Mouse (Mus musculus): ENCODE measurements around the gene Hsf2bp. TPM values are rescaled to one million over a fixed set of nuclear protein-coding genes. Genes with fewer than 3 reads are reported as not detected.

Gene Hsf2bp
- polyA plus RNA-seq, 1 experiment from 2014 or later: 0.64 TPM

- Histone ChIP-seq H3K9ac (ENCODE audit: low read length) (no peak overlapping the region), H3K9me3 (ENCODE audit: control insufficient read depth, low read length) (no peaks in the 10 kb centered on the region), H3K4me2 (ENCODE audit: low read depth, severe bottlenecking) (no peak overlapping the region), H3K36me3 (ENCODE audit: control insufficient read depth, insufficient read depth, low read length) (no peaks in the 10 kb centered on the region), H3K4me1 (ENCODE audit: control insufficient read depth, insufficient read depth, low read length) (peaks cover 20% of the 10 kb centered on the region), H3K4me3 (ENCODE audit: low read depth, low read length) (no peak overlapping the region), H3K27ac (replicated peaks; ENCODE audit: low read depth, low read length) (no peak overlapping the region), H3K27me3 (ENCODE audit: control insufficient read depth, insufficient read depth, low read length) (no peaks in the 10 kb centered on the region)
- ATAC-seq (ENCODE audit: insufficient number of reproducible peaks, low FRiP score, low TSS enrichment, low read depth) (no peak), DNase-seq (ENCODE audit: low spot score) (no peak)
- 89% methylated on average over 16 of the region's 16 CpGs for WGBS
Observed at GRCm38 (mm10) chr17:31912387-31912786, 123.8 kb downstream of the Hsf2bp start.

DNA sequence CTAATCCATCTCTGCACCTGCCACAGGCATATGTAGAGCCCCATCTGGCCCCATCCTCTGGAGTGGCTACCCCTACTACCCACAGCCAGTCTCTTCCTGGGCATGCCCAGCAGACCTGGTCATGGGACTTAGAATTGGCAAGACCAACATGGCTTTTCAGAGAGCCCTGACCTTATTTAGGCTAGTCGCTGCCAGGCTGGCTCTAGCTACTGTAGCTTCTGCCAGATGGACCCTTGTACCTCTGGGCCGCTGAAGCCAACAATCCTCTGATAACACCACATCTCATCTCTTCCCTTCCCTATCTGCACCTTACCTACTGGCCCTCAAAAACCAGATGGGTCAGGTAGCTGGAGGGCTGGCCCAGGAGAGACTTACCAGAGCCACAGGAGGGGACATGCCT lies 127.2 kb downstream of the Hsf2bp start:
- no peak overlapping the region for H3K4me3 ChIP-seq (ENCODE audit: low read depth, low read length)
- DNase-seq (ENCODE audit: low spot score): no peak

GRCm38 (mm10) chr17:31906441-31906840 lies 129.7 kb downstream of the Hsf2bp start:
- Histone ChIP-seq H3K9ac (ENCODE audit: low read length) (no peak overlapping the region), H3K4me2 (ENCODE audit: low read depth, severe bottlenecking) (no peak overlapping the region), H3K4me3 (ENCODE audit: low read depth, low read length) (no peak overlapping the region), H3K9me3 (ENCODE audit: control insufficient read depth, low read length) (no peaks in the 10 kb centered on the region), H3K27ac (replicated peaks; ENCODE audit: low read depth, low read length) (no peak overlapping the region), H3K36me3 (ENCODE audit: control insufficient read depth, insufficient read depth, low read length) (no peaks in the 10 kb centered on the region), H3K27me3 (ENCODE audit: control insufficient read depth, insufficient read depth, low read length) (no peaks in the 10 kb centered on the region), H3K4me1 (ENCODE audit: control insufficient read depth, insufficient read depth, low read length) (no peaks in the 10 kb centered on the region)
- no peak for ATAC-seq (ENCODE audit: insufficient number of reproducible peaks, low FRiP score, low TSS enrichment, low read depth)
- no peak for DNase-seq (ENCODE audit: low spot score)
- 84% methylated on average over 3 of the region's 3 CpGs for WGBS

More for the DNA sequence above, 127.2 kb downstream of the Hsf2bp start:
- no peak overlapping the region for H3K4me2 ChIP-seq (ENCODE audit: low read depth, severe bottlenecking)
- H3K27ac ChIP-seq (replicated peaks; ENCODE audit: low read depth, low read length): no peak overlapping the region
- 90% methylated on average over 2 of the region's 2 CpGs for WGBS
- no peaks in the 10 kb centered on the region for H3K9me3 ChIP-seq (ENCODE audit: control insufficient read depth, low read length)
- no peak overlapping the region for H3K9ac ChIP-seq (ENCODE audit: low read length)
- H3K36me3 ChIP-seq (ENCODE audit: control insufficient read depth, insufficient read depth, low read length): no peaks in the 10 kb centered on the region
- peaks cover 7% of the 10 kb centered on the region; the same call in 1 of the 2 replicates for H3K4me1 ChIP-seq (ENCODE audit: control insufficient read depth, insufficient read depth, low read length)
- H3K27me3 ChIP-seq (ENCODE audit: control insufficient read depth, insufficient read depth, low read length): no peaks in the 10 kb centered on the region
- no peak for ATAC-seq (ENCODE audit: insufficient number of reproducible peaks, low FRiP score, low TSS enrichment, low read depth)

- no peaks in the 10 kb centered on the region for H3K36me3 ChIP-seq (ENCODE audit: control insufficient read depth, insufficient read depth, low read length)
- no peaks in the 10 kb centered on the region for H3K4me1 ChIP-seq (ENCODE audit: control insufficient read depth, insufficient read depth, low read length)
- H3K4me3 ChIP-seq (ENCODE audit: low read depth, low read length): no peak overlapping the region
- no peak overlapping the region for H3K27ac ChIP-seq (replicated peaks; ENCODE audit: low read depth, low read length)
- WGBS: 71% methylated on average over 10 of the region's 10 CpGs
- H3K4me2 ChIP-seq (ENCODE audit: low read depth, severe bottlenecking): no peak overlapping the region
- DNase-seq (ENCODE audit: low spot score) (no peak), ATAC-seq (ENCODE audit: insufficient number of reproducible peaks, low FRiP score, low TSS enrichment, low read depth) (no peak)
- no peaks in the 10 kb centered on the region for H3K27me3 ChIP-seq (ENCODE audit: control insufficient read depth, insufficient read depth, low read length)
- H3K9ac ChIP-seq (ENCODE audit: low read length): no peak overlapping the region
- no peaks in the 10 kb centered on the region for H3K9me3 ChIP-seq (ENCODE audit: control insufficient read depth, low read length)
Observed at GRCm38 (mm10) chr17:31905791-31906211, 130.3 kb downstream of the Hsf2bp start.

- no peak for ATAC-seq (ENCODE audit: insufficient number of reproducible peaks, low FRiP score, low TSS enrichment, low read depth)
- Histone ChIP-seq H3K9ac (ENCODE audit: low read length) (no peak overlapping the region), H3K36me3 (ENCODE audit: control insufficient read depth, insufficient read depth, low read length) (no peaks in the 10 kb centered on the region), H3K4me1 (ENCODE audit: control insufficient read depth, insufficient read depth, low read length) (no peaks in the 10 kb centered on the region), H3K27me3 (ENCODE audit: control insufficient read depth, insufficient read depth, low read length) (no peaks in the 10 kb centered on the region), H3K9me3 (ENCODE audit: control insufficient read depth, low read length) (no peaks in the 10 kb centered on the region), H3K4me2 (ENCODE audit: low read depth, severe bottlenecking) (no peak overlapping the region), H3K27ac (replicated peaks; ENCODE audit: low read depth, low read length) (no peak overlapping the region), H3K4me3 (ENCODE audit: low read depth, low read length) (no peak overlapping the region)
- DNase-seq (ENCODE audit: low spot score): no peak
- 85% methylated on average over 9 of the region's 9 CpGs for WGBS
Observed at GRCm38 (mm10) chr17:31905201-31905790, 130.9 kb downstream of the Hsf2bp start.

DNA sequence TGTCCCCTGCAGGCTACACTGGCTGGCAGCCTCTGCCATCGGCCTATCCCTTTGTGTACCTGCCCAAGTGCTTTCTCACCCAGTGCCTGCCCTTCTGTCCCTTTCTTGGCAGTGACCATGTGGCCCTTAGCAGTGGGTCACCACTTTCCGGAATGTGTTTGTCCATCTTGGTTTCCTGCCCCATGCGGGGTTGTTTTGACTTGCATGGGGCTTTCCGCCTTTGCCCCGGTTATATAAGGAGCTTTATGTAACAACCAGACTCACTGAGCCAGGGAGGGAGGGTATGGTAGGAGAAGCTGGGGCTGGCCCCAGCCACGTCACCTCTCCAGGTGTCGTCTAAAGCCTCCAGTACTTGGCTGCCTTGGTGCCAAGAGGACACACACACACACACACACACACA lies 132.1 kb downstream of the Hsf2bp start:
- no peak overlapping the region for H3K27ac ChIP-seq (replicated peaks; ENCODE audit: low read depth, low read length)
- DNase-seq (ENCODE audit: low spot score): no peak
- H3K4me1 ChIP-seq (ENCODE audit: control insufficient read depth, insufficient read depth, low read length): no peaks in the 10 kb centered on the region
- WGBS: 89% methylated on average over 7 of the region's 7 CpGs
- no peak overlapping the region for H3K9ac ChIP-seq (ENCODE audit: low read length)
- no peak for ATAC-seq (ENCODE audit: insufficient number of reproducible peaks, low FRiP score, low TSS enrichment, low read depth)
- no peaks in the 10 kb centered on the region for H3K27me3 ChIP-seq (ENCODE audit: control insufficient read depth, insufficient read depth, low read length)
- H3K9me3 ChIP-seq (ENCODE audit: control insufficient read depth, low read length): no peaks in the 10 kb centered on the region
- no peaks in the 10 kb centered on the region for H3K36me3 ChIP-seq (ENCODE audit: control insufficient read depth, insufficient read depth, low read length)
- no peak overlapping the region for H3K4me2 ChIP-seq (ENCODE audit: low read depth, severe bottlenecking)
- no peak overlapping the region for H3K4me3 ChIP-seq (ENCODE audit: low read depth, low read length)

- Histone ChIP-seq H3K36me3 (ENCODE audit: control insufficient read depth, insufficient read depth, low read length) (no peaks in the 10 kb centered on the region), H3K4me2 (ENCODE audit: low read depth, severe bottlenecking) (no peak overlapping the region), H3K9me3 (ENCODE audit: control insufficient read depth, low read length) (no peaks in the 10 kb centered on the region), H3K4me3 (ENCODE audit: low read depth, low read length) (no peak overlapping the region), H3K4me1 (ENCODE audit: control insufficient read depth, insufficient read depth, low read length) (no peaks in the 10 kb centered on the region), H3K27me3 (ENCODE audit: control insufficient read depth, insufficient read depth, low read length) (no peaks in the 10 kb centered on the region), H3K9ac (ENCODE audit: low read length) (no peak overlapping the region), H3K27ac (replicated peaks; ENCODE audit: low read depth, low read length) (no peak overlapping the region)
- no peak for ATAC-seq (ENCODE audit: insufficient number of reproducible peaks, low FRiP score, low TSS enrichment, low read depth)
- 80% methylated on average over 3 of the region's 3 CpGs for WGBS
- DNase-seq (ENCODE audit: low spot score): no peak
Observed at GRCm38 (mm10) chr17:31902630-31903198, 133.4 kb downstream of the Hsf2bp start.

- DNase-seq (ENCODE audit: low spot score) (no peak), ATAC-seq (ENCODE audit: insufficient number of reproducible peaks, low FRiP score, low TSS enrichment, low read depth) (no peak)
- no peak overlapping the region for H3K9ac ChIP-seq (ENCODE audit: low read length)
- H3K36me3 ChIP-seq (ENCODE audit: control insufficient read depth, insufficient read depth, low read length): no peaks in the 10 kb centered on the region
- H3K9me3 ChIP-seq (ENCODE audit: control insufficient read depth, low read length): no peaks in the 10 kb centered on the region
- H3K4me3 ChIP-seq (ENCODE audit: low read depth, low read length): no peak overlapping the region
- H3K4me1 ChIP-seq (ENCODE audit: control insufficient read depth, insufficient read depth, low read length): no peaks in the 10 kb centered on the region
- no peak overlapping the region for H3K4me2 ChIP-seq (ENCODE audit: low read depth, severe bottlenecking)
- 74% methylated on average over 11 of the region's 11 CpGs for WGBS
- H3K27ac ChIP-seq (replicated peaks; ENCODE audit: low read depth, low read length): no peak overlapping the region
- H3K27me3 ChIP-seq (ENCODE audit: control insufficient read depth, insufficient read depth, low read length): no peaks in the 10 kb centered on the region
Observed at GRCm38 (mm10) chr17:31901461-31902204, 134.5 kb downstream of the Hsf2bp start.
